Mouse (Mus musculus) lung, embryonic 14.5 days (tissue): ENCODE measurements around the gene Prkce. TPM values are rescaled to one million over a fixed set of nuclear protein-coding genes. Genes with fewer than 3 reads are reported as not detected.

ENCODE experiments used
- ATAC-seq: fragments of 200-750 bp; cut with Nextera tagmentation; 2 replicates; pipeline ENCODE4 v1.8.0; 2017; ENCODE audit warnings: mild to moderate bottlenecking, moderate TSS enrichment, moderate library complexity; ENCODE audit not compliant: insufficient read depth
- DNase-seq: peaks from one replicate; pipeline ENCODE4 v3.0.0-alpha.2; 2015
- H3K27ac ChIP-seq: fragments of 300-500 bp; sonication (generic); 2 replicates; pipeline ENCODE4 v1.5.1; 2014; ENCODE audit warnings: low read depth, mild to moderate bottlenecking, moderate library complexity
- H3K27me3 ChIP-seq: fragments of 300-500 bp; sonication (generic); 2 replicates; pipeline ENCODE4 v1.6.1; 2014; ENCODE audit warnings: low read length, control low read depth; ENCODE audit not compliant: insufficient read depth
- H3K36me3 ChIP-seq: fragments of 300-500 bp; sonication (generic); 2 replicates; pipeline ENCODE4 v1.6.1; 2014; ENCODE audit warnings: control low read depth; ENCODE audit not compliant: insufficient read depth
- H3K4me1 ChIP-seq: fragments of 300-500 bp; sonication (generic); 2 replicates; pipeline ENCODE4 v1.6.1; 2014; ENCODE audit warnings: antibody characterized with exemption, control low read depth; ENCODE audit not compliant: insufficient read depth
- H3K4me2 ChIP-seq: fragments of 300-500 bp; sonication (generic); 2 replicates; pipeline ENCODE4 v1.6.1; 2014; ENCODE audit warnings: mild to moderate bottlenecking
- H3K4me3 ChIP-seq: fragments of 300-500 bp; sonication (generic); 2 replicates; pipeline ENCODE4 v1.5.1; 2014; ENCODE audit warnings: low read depth, low read length
- H3K9ac ChIP-seq: fragments of 300-500 bp; sonication (generic); 2 replicates; pipeline ENCODE4 v1.6.1; 2014
- H3K9me3 ChIP-seq: fragments of 300-500 bp; sonication (generic); 2 replicates; pipeline ENCODE4 v1.6.1; 2016; ENCODE audit warnings: low read depth, low read length, control low read depth
- CTCF ChIP-seq: IDR thresholded peaks from 2 replicates; pipeline ENCODE4 v1.5.1; 2016; ENCODE audit warnings: antibody characterized with exemption, low read depth
- WGBS: fragments of 180-500 bp; shearing (Covaris S2); extraction: QIAGEN DNeasy Blood & Tissue Kit; methylation state at CpG from one replicate; pipeline ENCODE4 v1.1.7; 2014; 5-methylcytosine and 5-hydroxymethylcytosine counted together
- polyA plus RNA-seq: library from polyadenylated mRNA; unstranded; fragments of >200 nt; fragmentation: Nextera tagmentation; extraction: Ambion mirVana; gene quantifications from 2 replicates; pipeline ENCODE4 v1.2.1, GENCODE M21; 2014

The Prkce gene
- polyA plus RNA-seq, 1 experiment from 2014 or later: 10.1 TPM

GRCm38 (mm10) chr17:86336652-86337073 lies 169.1 kb downstream of the Prkce start:
- ATAC-seq (peak; percentile 52; the same call in 1 of the 2 replicates), DNase-seq (peak; percentile 55)
- Histone ChIP-seq H3K4me3 (no peak overlapping the region), H3K4me2 (no peak overlapping the region), H3K27me3 (no peaks in the 10 kb centered on the region), H3K4me1 (peaks cover 7% of the 10 kb centered on the region), H3K9ac (no peak overlapping the region), H3K36me3 (no peaks in the 10 kb centered on the region), H3K9me3 (no peaks in the 10 kb centered on the region), H3K27ac (peak overlapping the region; percentile 56; the same call in 1 of the 2 replicates)
- no peak for TF ChIP-seq CTCF
- WGBS: 40% methylated on average over 4 of the region's 4 CpGs

DNA sequence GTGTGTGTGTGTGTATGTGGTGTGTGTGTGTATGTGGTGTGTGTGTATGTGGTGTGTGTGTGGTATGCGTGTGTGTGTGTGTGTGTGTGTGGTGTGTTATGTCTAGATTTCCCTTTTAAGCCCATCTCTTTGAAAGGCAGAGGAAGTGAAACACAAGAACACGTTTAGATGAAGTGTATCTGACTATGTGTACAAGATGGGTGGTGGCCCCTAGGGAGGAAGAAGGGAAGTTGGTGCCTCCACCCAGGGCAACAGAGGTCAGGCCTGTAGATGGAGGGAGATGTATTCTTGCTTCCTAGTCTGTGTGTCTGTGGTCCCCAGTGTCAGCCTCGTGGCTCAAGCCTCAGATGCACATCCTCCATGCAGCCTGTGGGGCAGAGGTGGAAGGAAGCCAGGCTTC lies 169.5 kb downstream of the Prkce start:
- no peak overlapping the region for H3K4me3 ChIP-seq
- ATAC-seq: peak; percentile 28; the same call in 1 of the 2 replicates
- DNase-seq: no peak
- peaks cover 5% of the 10 kb centered on the region; the same call in 1 of the 2 replicates for H3K4me1 ChIP-seq
- H3K4me2 ChIP-seq: no peak overlapping the region
- WGBS: 42% methylated on average over 3 of the region's 3 CpGs
- H3K36me3 ChIP-seq: no peaks in the 10 kb centered on the region
- H3K27ac ChIP-seq: no peak overlapping the region; the same call in 1 of the 2 replicates
- no peak for TF ChIP-seq CTCF
- no peak overlapping the region for H3K9ac ChIP-seq
- H3K9me3 ChIP-seq: no peaks in the 10 kb centered on the region
- H3K27me3 ChIP-seq: no peaks in the 10 kb centered on the region

DNA sequence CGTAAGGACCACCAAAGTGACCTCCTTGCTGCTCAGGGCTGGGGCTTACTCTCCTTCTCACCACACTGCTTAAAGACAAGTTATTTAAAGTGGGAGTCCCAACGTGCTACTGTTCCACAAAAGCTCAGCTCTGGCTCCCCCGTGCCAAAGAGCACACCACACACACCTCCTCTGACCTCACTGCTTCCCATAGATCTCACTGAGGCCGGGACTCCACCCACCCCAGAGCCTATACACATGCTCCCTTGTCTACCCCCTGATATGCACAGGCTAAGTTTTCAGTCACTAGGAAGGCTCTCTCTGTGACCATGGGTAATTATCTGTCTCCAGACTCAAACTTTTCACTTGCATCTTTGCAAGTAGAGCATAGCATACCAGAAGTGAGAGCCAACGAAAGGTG lies 170.7 kb downstream of the Prkce start:
- Histone ChIP-seq H3K9ac (no peak overlapping the region), H3K4me1 (peaks cover 5% of the 10 kb centered on the region; the same call in 1 of the 2 replicates), H3K4me2 (no peak overlapping the region), H3K4me3 (no peak overlapping the region), H3K9me3 (no peaks in the 10 kb centered on the region), H3K27ac (no peak overlapping the region), H3K36me3 (no peaks in the 10 kb centered on the region), H3K27me3 (no peaks in the 10 kb centered on the region)
- WGBS: 67% methylated on average over 5 of the region's 5 CpGs
- no peak for TF ChIP-seq CTCF
- DNase-seq (no peak), ATAC-seq (no peak)

- 44% methylated on average over 8 of the region's 8 CpGs for whole genome bisulfite sequencing
- TF ChIP-seq CTCF: no peak
- no peak for DNase-seq
- Histone ChIP-seq H3K4me2 (no peak overlapping the region), H3K9me3 (no peaks in the 10 kb centered on the region), H3K4me3 (no peak overlapping the region), H3K27ac (no peak overlapping the region), H3K9ac (no peak overlapping the region), H3K4me1 (0 out of 2 replicates have a peak, but pooled peaks cover 3% of the 10 kb centered on the region), H3K36me3 (no peaks in the 10 kb centered on the region), H3K27me3 (no peaks in the 10 kb centered on the region)
- ATAC-seq: no peak
Measured at GRCm38 (mm10) chr17:86344032-86344431, 176.4 kb downstream of the Prkce start.

GRCm38 (mm10) chr17:86345234-86346005 lies 177.8 kb downstream of the Prkce start:
- H3K4me2 ChIP-seq: no peak overlapping the region
- whole genome bisulfite sequencing: 85% methylated on average over 22 of the region's 22 CpGs

DNA sequence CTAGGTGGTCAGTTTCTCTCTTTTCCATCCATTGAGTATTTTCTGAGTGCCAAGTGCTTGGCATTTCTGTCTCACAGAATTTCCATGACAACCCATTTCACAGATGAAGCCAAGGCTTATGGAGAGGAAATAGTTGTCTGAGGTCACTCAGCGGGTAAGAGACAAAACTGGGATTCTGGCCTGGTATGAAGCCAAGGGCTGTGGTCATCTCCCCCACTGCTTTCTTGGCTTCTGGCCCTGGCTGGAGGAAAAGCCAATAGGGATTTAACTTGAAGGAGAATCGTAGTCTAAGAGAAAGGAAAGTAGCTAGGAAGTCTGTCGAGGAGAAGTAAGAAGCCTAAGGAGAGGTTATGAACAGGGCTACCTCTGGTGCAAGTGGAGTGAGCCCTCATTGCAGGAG lies 182.7 kb downstream of the Prkce start:
- no peaks in the 10 kb centered on the region for H3K36me3 ChIP-seq
- peaks cover 23% of the 10 kb centered on the region for H3K4me1 ChIP-seq
- H3K9me3 ChIP-seq: no peaks in the 10 kb centered on the region
- 32% methylated on average over 3 of the region's 3 CpGs for WGBS
- no peak overlapping the region for H3K9ac ChIP-seq
- H3K27ac ChIP-seq: peak overlapping the region; percentile 87
- DNase-seq: peak; percentile 91
- no peak overlapping the region for H3K4me3 ChIP-seq
- no peaks in the 10 kb centered on the region for H3K27me3 ChIP-seq
- peak overlapping the region; percentile 16 for H3K4me2 ChIP-seq
- TF ChIP-seq CTCF: no peak
- peak; percentile 55; the same call in 1 of the 2 replicates for ATAC-seq

More at GRCm38 (mm10) chr17:86345234-86346005, 177.8 kb downstream of the Prkce start:
- H3K9ac ChIP-seq: no peak overlapping the region
- no peak overlapping the region for H3K27ac ChIP-seq
- ATAC-seq (no peak), DNase-seq (no peak)
- H3K27me3 ChIP-seq: no peaks in the 10 kb centered on the region
- no peaks in the 10 kb centered on the region for H3K36me3 ChIP-seq
- H3K4me1 ChIP-seq: 0 out of 2 replicates have a peak, but pooled peaks cover 3% of the 10 kb centered on the region
- H3K9me3 ChIP-seq: no peaks in the 10 kb centered on the region
- H3K4me3 ChIP-seq: no peak overlapping the region
- no peak for TF ChIP-seq CTCF

GRCm38 (mm10) chr17:86350791-86351261 lies 183.2 kb downstream of the Prkce start:
- TF ChIP-seq CTCF: no peak
- peak; percentile 81 for ATAC-seq
- DNase-seq: peak; percentile 72
- Histone ChIP-seq H3K9me3 (no peaks in the 10 kb centered on the region), H3K27ac (peak overlapping the region; percentile 87), H3K4me1 (peaks cover 25% of the 10 kb centered on the region), H3K27me3 (no peaks in the 10 kb centered on the region), H3K4me2 (peak overlapping the region; percentile 16), H3K4me3 (no peak overlapping the region), H3K9ac (no peak overlapping the region), H3K36me3 (no peaks in the 10 kb centered on the region)
- WGBS: 27% methylated on average over 12 of the region's 12 CpGs
